Mouse (Mus musculus) lung, embryonic 15.5 days (tissue): ENCODE results near the gene Spsb1. TPM values are rescaled to one million over a fixed set of nuclear protein-coding genes. Genes with fewer than 3 reads are reported as not detected.

Experiments used
- ATAC-seq: fragments of 200-750 bp; cut with Nextera tagmentation; 2 replicates; pipeline ENCODE4 v1.8.0; 2017; ENCODE audit warnings: moderate number of reproducible peaks, borderline replicate concordance; ENCODE audit not compliant: low FRiP score, low TSS enrichment; ENCODE audit errors: extremely low read depth
- H3K27ac ChIP-seq: fragments of 300-500 bp; sonication (generic); 2 replicates; pipeline ENCODE4 v1.5.1; 2015; ENCODE audit warnings: moderate library complexity, mild to moderate bottlenecking, inconsistent platforms
- H3K27me3 ChIP-seq: fragments of 300-500 bp; sonication (generic); 2 replicates; pipeline ENCODE4 v1.6.1; 2015; ENCODE audit warnings: inconsistent platforms
- H3K36me3 ChIP-seq: fragments of 300-500 bp; sonication (generic); 2 replicates; pipeline ENCODE4 v1.6.1; 2015; ENCODE audit warnings: inconsistent platforms
- H3K4me1 ChIP-seq: fragments of 300-500 bp; sonication (generic); 2 replicates; pipeline ENCODE4 v1.6.1; 2015; ENCODE audit warnings: inconsistent platforms
- H3K4me2 ChIP-seq: fragments of 300-500 bp; sonication (generic); 2 replicates; pipeline ENCODE4 v1.6.1; 2015; ENCODE audit warnings: inconsistent platforms, mild to moderate bottlenecking, moderate library complexity
- H3K4me3 ChIP-seq: fragments of 300-500 bp; sonication (generic); 2 replicates; pipeline ENCODE4 v1.5.1; 2015; ENCODE audit warnings: mild to moderate bottlenecking, inconsistent platforms
- H3K9ac ChIP-seq: fragments of 300-500 bp; sonication (generic); 2 replicates; pipeline ENCODE4 v1.6.1; 2015; ENCODE audit warnings: inconsistent platforms
- H3K9me3 ChIP-seq: fragments of 300-500 bp; sonication (generic); 2 replicates; pipeline ENCODE4 v1.6.1; 2016; ENCODE audit warnings: inconsistent platforms
- WGBS: fragments of 180-500 bp; shearing (Covaris S2); methylation state at CpG from one replicate; pipeline ENCODE4 v1.1.7; 2015; 5-methylcytosine and 5-hydroxymethylcytosine counted together
- polyA plus RNA-seq: library from polyadenylated mRNA; unstranded; fragments of >200 nt; fragmentation: Nextera tagmentation; extraction: Ambion mirVana; gene quantifications from 2 replicates; pipeline ENCODE4 v1.2.1, GENCODE M21; 2015

Spsb1 gene
- polyA plus RNA-seq, 1 experiment from 2014 or later: 15.6 TPM

GRCm38 (mm10) chr4:149930755-149931154, 24.1 kb downstream of the Spsb1 start:
- H3K27me3 ChIP-seq: no peaks in the 10 kb centered on the region
- no peaks in the 10 kb centered on the region for H3K36me3 ChIP-seq
- no peak overlapping the region for H3K4me2 ChIP-seq
- H3K4me3 ChIP-seq: no peak overlapping the region
- H3K4me1 ChIP-seq: 0 out of 2 replicates have a peak, but pooled peaks cover 5% of the 10 kb centered on the region
- H3K27ac ChIP-seq: no peak overlapping the region
- H3K9ac ChIP-seq: no peak overlapping the region
- 52% methylated on average over 3 of the region's 3 CpGs for WGBS
- no peak for ATAC-seq
- 0 out of 2 replicates have a peak, but pooled peaks cover 1% of the 10 kb centered on the region for H3K9me3 ChIP-seq

GRCm38 (mm10) chr4:149923014-149923413, 31.8 kb downstream of the Spsb1 start:
- H3K4me1 ChIP-seq: peaks cover 44% of the 10 kb centered on the region
- no peaks in the 10 kb centered on the region for H3K27me3 ChIP-seq
- 70% methylated on average over 4 of the region's 5 CpGs for WGBS
- no peak for ATAC-seq
- 0 out of 2 replicates have a peak, but pooled peaks cover 3% of the 10 kb centered on the region for H3K9me3 ChIP-seq
- H3K4me2 ChIP-seq: no peak overlapping the region
- H3K27ac ChIP-seq: peak overlapping the region; percentile 38
- H3K9ac ChIP-seq: no peak overlapping the region
- no peaks in the 10 kb centered on the region for H3K36me3 ChIP-seq
- H3K4me3 ChIP-seq: no peak overlapping the region

- peak; percentile 55 for ATAC-seq
- Histone ChIP-seq H3K27ac (peak overlapping the region; percentile 88), H3K4me1 (peaks cover 44% of the 10 kb centered on the region), H3K4me2 (peak overlapping the region; percentile 19), H3K9me3 (0 out of 2 replicates have a peak, but pooled peaks cover 3% of the 10 kb centered on the region), H3K4me3 (no peak overlapping the region; the same call in 1 of the 2 replicates), H3K9ac (peak overlapping the region; percentile 5; the same call in 1 of the 2 replicates), H3K27me3 (no peaks in the 10 kb centered on the region), H3K36me3 (no peaks in the 10 kb centered on the region)
- 12% methylated on average over 14 of the region's 14 CpGs for WGBS
Observed at GRCm38 (mm10) chr4:149922121-149922718, 32.6 kb downstream of the Spsb1 start.

- 39% methylated on average over 12 of the region's 12 CpGs for WGBS
- H3K27me3 ChIP-seq: no peaks in the 10 kb centered on the region
- peaks cover 44% of the 10 kb centered on the region for H3K4me1 ChIP-seq
- no peak overlapping the region for H3K4me3 ChIP-seq
- peak; percentile 27; the same call in 1 of the 2 replicates for ATAC-seq
- H3K36me3 ChIP-seq: no peaks in the 10 kb centered on the region
- peak overlapping the region; percentile 57 for H3K27ac ChIP-seq
- no peak overlapping the region for H3K4me2 ChIP-seq
- no peak overlapping the region for H3K9ac ChIP-seq
- 0 out of 2 replicates have a peak, but pooled peaks cover 3% of the 10 kb centered on the region for H3K9me3 ChIP-seq
Observed at GRCm38 (mm10) chr4:149920886-149921285, 34.0 kb downstream of the Spsb1 start.

- Histone ChIP-seq H3K9ac (no peak overlapping the region), H3K4me2 (no peak overlapping the region), H3K4me1 (peaks cover 49% of the 10 kb centered on the region), H3K36me3 (no peaks in the 10 kb centered on the region), H3K4me3 (no peak overlapping the region), H3K27me3 (no peaks in the 10 kb centered on the region), H3K27ac (no peak overlapping the region), H3K9me3 (no peaks in the 10 kb centered on the region)
- WGBS: 79% methylated on average over 15 of the region's 15 CpGs
- no peak for ATAC-seq
Observed at GRCm38 (mm10) chr4:149918455-149919070, 36.3 kb downstream of the Spsb1 start.

GRCm38 (mm10) chr4:149916831-149917230, 38.0 kb downstream of the Spsb1 start:
- Histone ChIP-seq H3K4me1 (peaks cover 40% of the 10 kb centered on the region), H3K4me3 (no peak overlapping the region), H3K27me3 (no peaks in the 10 kb centered on the region), H3K27ac (no peak overlapping the region), H3K4me2 (no peak overlapping the region), H3K36me3 (no peaks in the 10 kb centered on the region), H3K9me3 (no peaks in the 10 kb centered on the region), H3K9ac (no peak overlapping the region)
- 38% methylated on average over 3 of the region's 3 CpGs for WGBS
- no peak for ATAC-seq

GRCm38 (mm10) chr4:149913709-149914370, 41.0 kb downstream of the Spsb1 start:
- Histone ChIP-seq H3K9ac (no peak overlapping the region), H3K4me3 (no peak overlapping the region), H3K27ac (0 out of 2 replicates have a peak overlapping the region, but pooled peaks have one; percentile 10), H3K4me1 (peaks cover 23% of the 10 kb centered on the region), H3K9me3 (no peaks in the 10 kb centered on the region), H3K4me2 (no peak overlapping the region), H3K27me3 (no peaks in the 10 kb centered on the region), H3K36me3 (no peaks in the 10 kb centered on the region)
- ATAC-seq: no peak
- WGBS: 66% methylated on average over 7 of the region's 7 CpGs

- H3K27ac ChIP-seq: no peak overlapping the region
- H3K9ac ChIP-seq: no peak overlapping the region
- H3K27me3 ChIP-seq: no peaks in the 10 kb centered on the region
- no peak overlapping the region for H3K4me2 ChIP-seq
- no peak overlapping the region for H3K4me3 ChIP-seq
- 50% methylated on average over 4 of the region's 4 CpGs for WGBS
- ATAC-seq: no peak
- no peaks in the 10 kb centered on the region for H3K36me3 ChIP-seq
- peaks cover 23% of the 10 kb centered on the region for H3K4me1 ChIP-seq
- no peaks in the 10 kb centered on the region for H3K9me3 ChIP-seq
Observed at GRCm38 (mm10) chr4:149912451-149912850, 42.4 kb downstream of the Spsb1 start.

- Histone ChIP-seq H3K4me1 (peaks cover 23% of the 10 kb centered on the region), H3K9ac (no peak overlapping the region), H3K36me3 (peaks cover 4% of the 10 kb centered on the region; the same call in 1 of the 2 replicates), H3K27ac (no peak overlapping the region), H3K4me2 (no peak overlapping the region), H3K9me3 (no peaks in the 10 kb centered on the region), H3K4me3 (no peak overlapping the region), H3K27me3 (no peaks in the 10 kb centered on the region)
- ATAC-seq: no peak
- 80% methylated on average over 4 of the region's 4 CpGs for WGBS
Observed at GRCm38 (mm10) chr4:149910558-149910957, 44.3 kb downstream of the Spsb1 start.

GRCm38 (mm10) chr4:149909551-149909950, 45.3 kb downstream of the Spsb1 start:
- H3K9ac ChIP-seq: no peak overlapping the region
- peaks cover 18% of the 10 kb centered on the region for H3K4me1 ChIP-seq
- H3K4me3 ChIP-seq: no peak overlapping the region
- H3K27ac ChIP-seq: no peak overlapping the region
- no peak for ATAC-seq
- no peaks in the 10 kb centered on the region for H3K27me3 ChIP-seq
- WGBS: 76% methylated on average over 13 of the region's 13 CpGs
- H3K9me3 ChIP-seq: no peaks in the 10 kb centered on the region
- no peak overlapping the region for H3K4me2 ChIP-seq
- peaks cover 4% of the 10 kb centered on the region; the same call in 1 of the 2 replicates for H3K36me3 ChIP-seq

- no peak for ATAC-seq
- peaks cover 12% of the 10 kb centered on the region for H3K4me1 ChIP-seq
- 65% methylated on average over 7 of the region's 7 CpGs for WGBS
- no peak overlapping the region for H3K4me3 ChIP-seq
- H3K9me3 ChIP-seq: no peaks in the 10 kb centered on the region
- no peak overlapping the region for H3K27ac ChIP-seq
- H3K4me2 ChIP-seq: no peak overlapping the region
- peaks cover 4% of the 10 kb centered on the region; the same call in 1 of the 2 replicates for H3K36me3 ChIP-seq
- no peaks in the 10 kb centered on the region for H3K27me3 ChIP-seq
- no peak overlapping the region for H3K9ac ChIP-seq
Observed at GRCm38 (mm10) chr4:149908923-149909322, 45.9 kb downstream of the Spsb1 start.

- Histone ChIP-seq H3K36me3 (peaks cover 4% of the 10 kb centered on the region; the same call in 1 of the 2 replicates), H3K4me3 (no peak overlapping the region), H3K9me3 (no peaks in the 10 kb centered on the region), H3K9ac (no peak overlapping the region), H3K27ac (no peak overlapping the region), H3K4me1 (peaks cover 3% of the 10 kb centered on the region; the same call in 1 of the 2 replicates), H3K27me3 (no peaks in the 10 kb centered on the region), H3K4me2 (no peak overlapping the region)
- no peak for ATAC-seq
- WGBS: 50% methylated on average over 7 of the region's 7 CpGs
Observed at GRCm38 (mm10) chr4:149907656-149908055, 47.2 kb downstream of the Spsb1 start.
